Mouse (Mus musculus) lung, adult 2 months (tissue): ENCODE data around the gene Cradd.

Source experiments
- CTCF ChIP-seq: fragments of 200-500 bp; IDR thresholded peaks from 2 replicates; pipeline ENCODE4 v1.5.1; 2011; ENCODE audit warnings: mild to moderate bottlenecking, low read length, control low read depth; ENCODE audit not compliant: insufficient read depth
- POLR2A ChIP-seq: fragments of 200-500 bp; IDR thresholded peaks from 2 replicates; pipeline ENCODE4 v1.6.1; 2011; ENCODE audit warnings: low read depth, mild to moderate bottlenecking, control low read depth, low read length, borderline replicate concordance; ENCODE audit errors: extremely low read depth

GRCm38 (mm10) chr10:95194776-95195175, 129.2 kb downstream of the Cradd start:
- TF ChIP-seq POLR2A (no peak), CTCF (no peak)
